Mouse (Mus musculus) megakaryocyte-erythroid progenitor cell, adult 5-6 weeks (primary cell): Measurements from ENCODE around the gene Imp3. TPM values are rescaled to one million over a fixed set of nuclear protein-coding genes. Genes with fewer than 3 reads are reported as not detected.
"Not testable (repeated sequence)": the region's sequence is repeated elsewhere in the genome, so short reads cannot be mapped to it uniquely, and the experiment has no call there.

Experiments
- ATAC-seq: replicated peaks from 2 replicates; pipeline ENCODE4 v1.8.0; 2016; ENCODE audit warnings: mild to moderate bottlenecking, inconsistent platforms; ENCODE audit not compliant: severe bottlenecking, poor library complexity, low FRiP score, low TSS enrichment
- total RNA-seq, 2 experiments: library from RNA; stranded (forward) in 1 of 2; stranded (reverse) in 1 of 2; fragments of 200-1000, 215-1000 nt in 1 of 2; fragments of >200 nt in 1 of 2; fragmentation: Nextera tagmentation in 1 of 2; gene quantifications; 2 replicates each; pipeline ENCODE4 v1.2.3; 2014 to 2017

Imp3 gene
- total RNA-seq, 2 experiments from 2014 or later: 118 to 128 TPM

DNA sequence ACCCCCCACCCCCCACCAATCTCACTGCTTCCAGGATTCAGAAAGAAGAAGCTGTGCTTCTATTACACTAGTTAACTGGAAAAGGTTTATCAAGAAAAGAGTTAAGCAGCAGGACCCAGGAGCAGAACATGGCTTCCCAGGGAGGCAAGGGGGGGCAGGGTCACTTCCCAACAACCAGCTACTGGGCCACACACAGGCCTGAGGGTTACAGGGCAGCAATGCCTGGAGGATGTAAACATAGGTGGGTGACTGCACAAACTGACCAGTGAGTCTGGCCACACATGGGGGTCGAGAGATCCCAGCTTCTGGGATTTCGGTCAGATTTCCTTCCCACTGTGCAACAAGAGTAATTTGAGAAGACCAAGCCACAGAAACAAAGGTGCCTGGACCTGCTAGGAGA, 20.1 kb upstream of the Imp3 start:
- no peak for ATAC-seq

DNA sequence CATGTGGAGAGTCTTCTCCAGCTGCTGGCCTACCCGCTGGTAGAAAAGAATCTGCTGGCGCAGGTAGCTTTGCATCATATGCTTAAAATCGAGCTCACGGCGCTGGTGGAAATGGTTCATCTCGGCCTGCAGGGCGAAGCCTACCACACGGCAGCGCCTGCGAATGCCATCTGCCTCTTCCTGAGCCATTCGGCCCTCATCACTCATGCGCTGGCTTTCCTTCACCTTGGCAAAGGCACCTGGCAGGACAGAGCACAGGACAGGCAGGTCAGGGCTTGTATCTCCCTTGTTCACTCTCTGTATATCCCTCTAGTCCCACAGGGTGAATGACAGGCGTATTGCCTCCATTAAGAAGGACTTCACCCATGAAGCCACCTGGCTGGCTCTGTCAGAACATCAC, 18.8 kb upstream of the Imp3 start:
- no peak for ATAC-seq

- ATAC-seq: no peak
Observed at GRCm38 (mm10) chr9:56922746-56923145, 14.5 kb upstream of the Imp3 start.

- peak; percentile 44 for ATAC-seq
Observed at GRCm38 (mm10) chr9:56923841-56924650, 13.2 kb upstream of the Imp3 start.

GRCm38 (mm10) chr9:56924651-56925027, 12.6 kb upstream of the Imp3 start:
- no peak; the same call in 1 of the 2 replicates for ATAC-seq

- ATAC-seq: no peak
Observed at GRCm38 (mm10) chr9:56925291-56926024, 11.8 kb upstream of the Imp3 start.

DNA sequence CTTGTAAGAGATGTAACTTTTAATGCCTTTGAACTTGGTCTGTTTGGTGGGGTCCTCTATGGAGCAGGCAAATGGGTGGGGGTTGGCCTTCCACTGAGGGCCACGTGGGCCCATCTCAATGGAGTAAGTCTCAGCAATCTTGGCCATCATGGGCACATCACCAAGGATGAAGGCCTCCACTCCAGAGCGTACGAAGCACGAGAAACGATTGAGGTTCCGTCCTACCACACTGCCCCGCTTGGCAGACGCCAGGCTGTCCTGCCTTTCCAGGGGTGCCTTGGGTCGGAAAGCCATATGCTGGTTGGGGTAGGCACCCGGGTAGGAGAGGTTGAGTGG, 11.3 kb upstream of the Imp3 start:
- no peak for ATAC-seq

GRCm38 (mm10) chr9:56926387-56926786, 10.9 kb upstream of the Imp3 start:
- no peak for ATAC-seq

DNA sequence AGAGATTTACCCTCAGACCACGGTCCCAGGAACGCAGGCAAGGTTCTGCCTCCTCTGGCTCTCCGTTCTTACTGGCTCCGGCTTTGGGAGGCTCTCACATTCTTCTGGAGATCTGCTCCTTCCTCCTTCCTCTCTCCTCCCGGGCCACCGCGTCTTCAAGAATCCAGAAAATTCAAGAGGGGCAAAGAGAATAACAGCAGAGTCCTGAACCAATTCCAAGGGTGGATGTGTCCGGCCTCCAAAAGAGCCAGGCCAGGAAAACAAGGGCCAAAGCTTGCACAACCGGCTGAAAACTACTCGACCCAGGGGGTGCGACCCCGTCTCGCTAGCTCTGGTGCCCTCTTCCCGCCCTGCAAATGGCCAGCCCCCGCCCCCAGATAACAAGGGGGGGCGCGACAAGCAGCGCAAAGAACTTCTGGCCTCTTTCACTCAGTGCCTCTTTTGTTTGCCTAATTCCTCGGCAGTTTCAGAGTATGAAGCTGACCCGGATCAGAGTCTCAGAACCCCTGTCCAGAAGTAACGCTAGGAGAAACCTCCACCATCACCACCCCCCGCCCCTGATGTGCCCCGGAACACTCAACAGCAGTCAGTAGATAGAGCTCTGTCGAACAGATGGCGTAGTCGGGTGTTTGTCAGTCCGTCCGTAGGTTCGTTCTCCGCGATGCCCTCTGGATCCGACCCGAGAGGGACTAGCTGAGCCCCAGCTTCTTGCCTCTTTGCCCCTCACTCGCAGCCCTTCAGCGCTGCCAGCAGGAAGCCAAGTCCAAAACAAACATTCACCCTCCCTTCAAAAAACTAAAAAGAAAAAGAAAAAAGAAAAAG, 9.9 kb upstream of the Imp3 start:
- ATAC-seq: peak; percentile 25; the same call in 1 of the 2 replicates

- peak; percentile 58 for ATAC-seq
Observed at GRCm38 (mm10) chr9:56928041-56928811, 9.0 kb upstream of the Imp3 start, which contains the start of gene Snx33. Snx33 (minus strand) TSS chr9:56928371.

- ATAC-seq: no peak
Observed at GRCm38 (mm10) chr9:56929496-56929895, 7.8 kb upstream of the Imp3 start.

- ATAC-seq: no peak
Observed at GRCm38 (mm10) chr9:56930556-56930955, 6.7 kb upstream of the Imp3 start.

DNA sequence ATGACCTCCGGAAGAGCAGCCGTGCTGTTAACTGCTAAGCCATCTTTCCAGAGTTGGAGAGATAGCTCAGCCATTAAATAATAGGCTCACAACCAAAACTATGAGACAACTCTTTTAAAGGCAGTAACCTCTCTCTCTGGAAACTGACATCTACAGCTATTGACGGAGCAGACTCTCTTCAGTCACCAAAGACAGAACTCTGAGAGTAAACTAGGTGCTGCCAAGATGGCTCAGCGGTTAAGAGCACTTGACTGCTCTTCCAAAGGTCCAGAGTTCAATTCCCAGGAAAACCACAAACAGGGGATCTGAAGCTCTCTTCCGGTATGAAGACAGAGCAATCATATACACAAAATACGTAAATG, 433 bp upstream of the Imp3 start:
- ATAC-seq: no peak; the same call in 1 of the 2 replicates

DNA sequence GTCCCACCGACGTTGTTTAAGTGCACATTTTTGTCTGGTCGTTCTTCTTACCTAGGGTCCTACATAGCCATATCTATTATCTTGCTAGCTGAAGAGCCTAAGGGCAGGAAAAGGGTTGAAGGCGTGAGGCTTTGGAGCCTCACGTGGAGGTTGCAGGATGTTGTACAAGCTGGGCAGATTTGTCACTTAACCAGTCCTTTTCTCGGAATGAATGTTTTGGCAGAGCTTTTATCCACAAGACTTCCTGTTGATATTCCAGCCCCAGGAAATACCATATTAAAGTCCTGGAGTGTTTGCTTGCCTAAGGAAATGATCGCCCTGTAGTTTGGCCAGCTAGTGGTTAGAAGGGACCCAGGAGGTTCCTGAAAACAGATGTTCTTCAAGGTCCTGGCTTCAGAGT, 1.1 kb downstream of the Imp3 start:
- ATAC-seq: no peak

GRCm38 (mm10) chr9:56947481-56947880, 10.2 kb downstream of the Imp3 start:
- ATAC-seq: not testable (repeated sequence)

- not testable (repeated sequence) for ATAC-seq
Observed at GRCm38 (mm10) chr9:56948699-56949098, 11.4 kb downstream of the Imp3 start.

DNA sequence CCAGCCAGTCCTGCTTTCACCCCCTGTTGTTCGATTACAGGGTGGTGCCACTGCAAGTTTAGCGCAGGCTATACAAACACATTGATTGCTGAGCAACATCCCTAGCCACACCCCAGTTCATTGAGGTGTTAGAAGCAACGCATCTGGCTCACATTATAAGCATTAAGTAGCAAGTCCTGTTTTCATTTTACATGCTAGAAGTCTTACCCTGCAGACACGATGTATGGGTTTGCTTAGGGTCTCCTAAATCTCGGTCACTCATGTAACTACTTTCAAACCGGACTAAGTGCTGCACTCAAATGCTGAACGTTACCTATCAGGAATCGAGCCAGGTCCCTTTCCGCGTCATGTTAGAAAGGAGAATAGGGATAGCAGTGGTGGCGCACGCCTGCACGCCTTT, 12.5 kb downstream of the Imp3 start:
- ATAC-seq: 0 out of 2 replicates have a peak, but pooled peaks have one; percentile 28

GRCm38 (mm10) chr9:56950414-56951400, 13.4 kb downstream of the Imp3 start, which contains the start of gene Snupn:
Snupn (plus strand) TSS chr9:56950878.
- ATAC-seq: peak; percentile 100
